Mouse (Mus musculus): Measurements from ENCODE around the gene Kcnk16. TPM values are rescaled to one million over a fixed set of nuclear protein-coding genes. Genes with fewer than 3 reads are reported as not detected.

Kcnk16 gene
- polyA plus RNA-seq, 1 experiment: not detected

- Histone ChIP-seq H3ac (ENCODE audit: control insufficient read depth, insufficient read length, low read depth) (no peak overlapping the region), H3K79me3 (ENCODE audit: low read depth) (no peaks in the 10 kb centered on the region), H3K79me2 (ENCODE audit: control insufficient read depth, insufficient read depth) (no peaks in the 10 kb centered on the region), H3K27me3 (ENCODE audit: control insufficient read depth, insufficient read depth, insufficient read length) (no peaks in the 10 kb centered on the region), H3K36me3 (ENCODE audit: control insufficient read depth, insufficient read depth) (no peaks in the 10 kb centered on the region), H3K4me3 (ENCODE audit: insufficient read depth, poor library complexity, severe bottlenecking) (no peak overlapping the region)
- TF ChIP-seq USF1 (IDR thresholded peaks at IDR 0.05; ENCODE audit: low read depth) (no peak), MAX (IDR thresholded peaks at IDR 0.05) (no peak), CTCF (IDR thresholded peaks at IDR 0.05; ENCODE audit: control insufficient read depth, insufficient read depth, insufficient read length) (no peak), FOSL1 (IDR thresholded peaks at IDR 0.05; ENCODE audit: insufficient read depth, low read length, poor library complexity, severe bottlenecking) (no peak)
These were observed 18.5 kb downstream of the Kcnk16 start for GRCm38 (mm10) chr14:20250237-20251171.

GRCm38 (mm10) chr14:20248001-20248400 lies 21.0 kb downstream of the Kcnk16 start:
- Histone ChIP-seq H3K4me3 (ENCODE audit: insufficient read depth, poor library complexity, severe bottlenecking) (no peak overlapping the region), H3K79me3 (ENCODE audit: low read depth) (no peaks in the 10 kb centered on the region), H3K27me3 (ENCODE audit: control insufficient read depth, insufficient read depth, insufficient read length) (no peaks in the 10 kb centered on the region), H3K79me2 (ENCODE audit: control insufficient read depth, insufficient read depth) (no peaks in the 10 kb centered on the region), H3K36me3 (ENCODE audit: control insufficient read depth, insufficient read depth) (no peaks in the 10 kb centered on the region), H3ac (ENCODE audit: control insufficient read depth, insufficient read length, low read depth) (no peak overlapping the region)
- TF ChIP-seq MYOG (IDR thresholded peaks at IDR 0.05; ENCODE audit: control insufficient read depth, extremely low read depth, insufficient read length) (no peak), FOSL1 (IDR thresholded peaks at IDR 0.05; ENCODE audit: insufficient read depth, low read length, poor library complexity, severe bottlenecking) (no peak), MAX (IDR thresholded peaks at IDR 0.05) (no peak), MYOD1 (IDR thresholded peaks at IDR 0.05; ENCODE audit: control insufficient read depth, insufficient read length, low read depth) (no peak), CEBPB (IDR thresholded peaks at IDR 0.05; ENCODE audit: low read depth) (no peak), USF1 (IDR thresholded peaks at IDR 0.05; ENCODE audit: low read depth) (no peak)

- Histone ChIP-seq H3K79me2 (ENCODE audit: control insufficient read depth, insufficient read depth) (no peaks in the 10 kb centered on the region), H3K27me3 (ENCODE audit: control insufficient read depth, insufficient read depth, insufficient read length) (no peaks in the 10 kb centered on the region), H3K36me3 (ENCODE audit: control insufficient read depth, insufficient read depth) (no peaks in the 10 kb centered on the region), H3K79me3 (ENCODE audit: low read depth) (no peaks in the 10 kb centered on the region), H3K4me3 (ENCODE audit: insufficient read depth, poor library complexity, severe bottlenecking) (peak overlapping the region; percentile 7), H3ac (ENCODE audit: control insufficient read depth, insufficient read length, low read depth) (no peak overlapping the region)
- TF ChIP-seq MYOD1 (IDR thresholded peaks at IDR 0.05; ENCODE audit: control insufficient read depth, insufficient read length, low read depth) (peak; percentile 91), USF1 (IDR thresholded peaks at IDR 0.05; ENCODE audit: low read depth) (no peak), FOSL1 (IDR thresholded peaks at IDR 0.05; ENCODE audit: insufficient read depth, low read length, poor library complexity, severe bottlenecking) (peak; percentile 5), MYOG (IDR thresholded peaks at IDR 0.05; ENCODE audit: control insufficient read depth, extremely low read depth, insufficient read length) (no peak)
These were observed 22.2 kb downstream of the Kcnk16 start for GRCm38 (mm10) chr14:20246811-20247266.

- Histone ChIP-seq H3K79me2 (ENCODE audit: control insufficient read depth, insufficient read depth) (no peaks in the 10 kb centered on the region), H3K36me3 (ENCODE audit: control insufficient read depth, insufficient read depth) (no peaks in the 10 kb centered on the region), H3K79me3 (ENCODE audit: low read depth) (no peaks in the 10 kb centered on the region), H3K27me3 (ENCODE audit: control insufficient read depth, insufficient read depth, insufficient read length) (no peaks in the 10 kb centered on the region), H3K4me3 (ENCODE audit: insufficient read depth, poor library complexity, severe bottlenecking) (no peak overlapping the region), H3ac (ENCODE audit: control insufficient read depth, insufficient read length, low read depth) (no peak overlapping the region)
- no peak for TF ChIP-seq CEBPB (IDR thresholded peaks at IDR 0.05; ENCODE audit: low read depth)
- no peak for TF ChIP-seq MYOD1 (IDR thresholded peaks at IDR 0.05; ENCODE audit: control insufficient read depth, insufficient read length, low read depth)
- no peak for TF ChIP-seq USF1 (IDR thresholded peaks at IDR 0.05; ENCODE audit: low read depth)
- TF ChIP-seq MYOG (IDR thresholded peaks at IDR 0.05; ENCODE audit: control insufficient read depth, extremely low read depth, insufficient read length): no peak
These were observed 23.1 kb downstream of the Kcnk16 start for GRCm38 (mm10) chr14:20245861-20246260.

GRCm38 (mm10) chr14:20245318-20245717 lies 23.7 kb downstream of the Kcnk16 start:
- Histone ChIP-seq H3K36me3 (ENCODE audit: control insufficient read depth, insufficient read depth) (no peaks in the 10 kb centered on the region), H3K79me2 (ENCODE audit: control insufficient read depth, insufficient read depth) (no peaks in the 10 kb centered on the region)
- TF ChIP-seq MYOG (IDR thresholded peaks at IDR 0.05; ENCODE audit: control insufficient read depth, extremely low read depth, insufficient read length) (no peak), USF1 (IDR thresholded peaks at IDR 0.05; ENCODE audit: low read depth) (no peak), FOSL1 (IDR thresholded peaks at IDR 0.05; ENCODE audit: insufficient read depth, low read length, poor library complexity, severe bottlenecking) (no peak), MAX (IDR thresholded peaks at IDR 0.05) (no peak), CTCF (IDR thresholded peaks at IDR 0.05; ENCODE audit: control insufficient read depth, insufficient read depth, insufficient read length) (no peak), MYOD1 (IDR thresholded peaks at IDR 0.05; ENCODE audit: control insufficient read depth, insufficient read length, low read depth) (no peak), CEBPB (IDR thresholded peaks at IDR 0.05; ENCODE audit: low read depth) (no peak)

GRCm38 (mm10) chr14:20243158-20243557 lies 25.8 kb downstream of the Kcnk16 start:
- no peak for TF ChIP-seq CTCF (IDR thresholded peaks at IDR 0.05; ENCODE audit: control insufficient read depth, insufficient read depth, insufficient read length)
- TF ChIP-seq CEBPB (IDR thresholded peaks at IDR 0.05; ENCODE audit: low read depth): no peak
- TF ChIP-seq MYOD1 (IDR thresholded peaks at IDR 0.05; ENCODE audit: control insufficient read depth, insufficient read length, low read depth): no peak
- H3K36me3 ChIP-seq (ENCODE audit: control insufficient read depth, insufficient read depth): no peaks in the 10 kb centered on the region
- H3K79me3 ChIP-seq (ENCODE audit: low read depth): no peaks in the 10 kb centered on the region
- H3K4me3 ChIP-seq (ENCODE audit: insufficient read depth, poor library complexity, severe bottlenecking): no peak overlapping the region
- H3ac ChIP-seq (ENCODE audit: control insufficient read depth, insufficient read length, low read depth): no peak overlapping the region
- no peaks in the 10 kb centered on the region for H3K79me2 ChIP-seq (ENCODE audit: control insufficient read depth, insufficient read depth)
- no peaks in the 10 kb centered on the region for H3K27me3 ChIP-seq (ENCODE audit: control insufficient read depth, insufficient read depth, insufficient read length)

More at GRCm38 (mm10) chr14:20245318-20245717, 23.7 kb downstream of the Kcnk16 start:
- no peak overlapping the region for H3ac ChIP-seq (ENCODE audit: control insufficient read depth, insufficient read length, low read depth)
- no peaks in the 10 kb centered on the region for H3K27me3 ChIP-seq (ENCODE audit: control insufficient read depth, insufficient read depth, insufficient read length)
- H3K4me3 ChIP-seq (ENCODE audit: insufficient read depth, poor library complexity, severe bottlenecking): no peak overlapping the region
- no peaks in the 10 kb centered on the region for H3K79me3 ChIP-seq (ENCODE audit: low read depth)

All from C2C12 (cell line).